9 mouse cellular contexts compared by ENCODE assay signal in the genomic region with DNA sequence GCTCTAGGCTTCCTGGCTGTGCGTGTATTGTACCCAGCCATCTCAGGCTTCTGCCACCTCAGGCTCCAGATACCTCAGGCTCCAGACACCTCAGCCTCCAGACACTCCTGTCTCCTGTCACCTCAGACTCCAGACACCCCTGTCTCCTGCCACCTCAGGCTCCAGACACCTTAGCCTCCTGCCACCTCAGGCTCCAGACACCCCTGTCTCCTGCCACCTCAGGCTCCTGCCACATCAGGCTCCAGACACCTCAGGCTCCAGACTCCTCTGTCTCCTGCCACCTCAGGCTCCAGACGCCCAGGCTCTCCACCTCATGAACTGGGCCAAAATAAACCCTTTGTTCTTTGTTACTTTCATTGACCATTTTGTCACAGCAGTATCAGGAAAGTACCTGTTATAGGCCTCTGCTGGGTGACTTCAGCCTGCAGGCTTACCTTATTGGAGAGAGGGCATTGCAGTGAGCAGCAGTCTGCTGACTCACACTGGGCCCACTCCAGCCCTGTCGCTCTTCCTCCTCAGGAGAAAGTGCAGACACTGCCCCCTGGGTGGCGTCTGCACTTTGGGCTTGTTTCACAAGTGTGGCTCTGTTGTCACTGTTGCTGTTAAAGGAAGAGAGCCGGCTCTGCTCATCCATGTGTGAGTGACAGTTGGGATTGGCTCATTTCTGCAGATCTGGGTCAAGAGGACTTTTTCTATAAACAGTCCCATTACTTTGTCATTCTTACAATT.
DNase-seq lines count a peak whose midpoint lies in the region; ATAC-seq and TF ChIP-seq lines count a peak whose summit lies in the region.
"Had no signal": no experiment of that assay in that cellular context is flagged by ENCODE, and none has a peak within 500 bp of the region (broad histone marks: within the 10 kb centered on the region; RNA-seq: fewer than 3 reads in every experiment).

No protein-coding gene starts in this region.

- peak; percentile 73 for DNase-seq in 3T3-L1 (ENCODE audit: low read depth, low spot score)
- DNase-seq in G1E (ENCODE audit: low spot score): peak; percentile 34
- no peak for DNase-seq in forebrain, embryonic 14.5 days (ENCODE audit: low spot score)
- peak; percentile 52 for DNase-seq in lung, postnatal 14 days
- DNase-seq in urinary bladder, postnatal 10 days (ENCODE audit: low spot score): no peak
- no peak for DNase-seq in testis, postnatal 10 days (ENCODE audit: low spot score)
- DNase-seq in urinary bladder, postnatal 25 days (ENCODE audit: low spot score): no peak

- no peak overlapping the region for H3K27ac ChIP-seq in forebrain, embryonic 14.5 days (ENCODE audit: low read depth, low read length)
- H3K27ac ChIP-seq in kidney, embryonic 15.5 days: peak overlapping the region; percentile 88

- H3K4me1 ChIP-seq in G1E (ENCODE audit: insufficient read depth, low read depth, low read length): peaks cover 23% of the 10 kb centered on the region
- peaks cover 5% of the 10 kb centered on the region; the same call in 1 of the 2 replicates for H3K4me1 ChIP-seq in forebrain, embryonic 14.5 days (ENCODE audit: control insufficient read depth, insufficient read depth, low read length)
- H3K4me1 ChIP-seq in kidney, embryonic 15.5 days: peaks cover 52% of the 10 kb centered on the region

- no peaks in the 10 kb centered on the region for H3K9me3 ChIP-seq in G1E (replicated peaks)
- H3K9me3 ChIP-seq in forebrain, embryonic 14.5 days (replicated peaks; ENCODE audit: control insufficient read depth, low read length): no peaks in the 10 kb centered on the region
- H3K9me3 ChIP-seq in kidney, embryonic 15.5 days (replicated peaks): no peaks in the 10 kb centered on the region

- H3K9ac ChIP-seq in forebrain, embryonic 14.5 days (ENCODE audit: low read length): no peak overlapping the region
- H3K9ac ChIP-seq in kidney, embryonic 15.5 days: no peak overlapping the region

- no peak overlapping the region for H3K4me3 ChIP-seq in G1E (ENCODE audit: low read depth, low read length)
- no peak overlapping the region for H3K4me3 ChIP-seq in forebrain, embryonic 14.5 days (ENCODE audit: low read depth, low read length)
- no peak overlapping the region for H3K4me3 ChIP-seq in kidney, embryonic 15.5 days (replicated peaks)
- H3K4me3 ChIP-seq: erythroblast, embryonic 14.5 days had no signal

- no peaks in the 10 kb centered on the region for H3K27me3 ChIP-seq in G1E (ENCODE audit: insufficient read depth, low read length)
- no peaks in the 10 kb centered on the region for H3K27me3 ChIP-seq in forebrain, embryonic 14.5 days (replicated peaks; ENCODE audit: control insufficient read depth, insufficient read depth, low read length)
- H3K27me3 ChIP-seq in kidney, embryonic 15.5 days: no peaks in the 10 kb centered on the region

- H3K4me2 ChIP-seq in forebrain, embryonic 14.5 days (ENCODE audit: low read length): no peak overlapping the region
- no peak overlapping the region for H3K4me2 ChIP-seq in kidney, embryonic 15.5 days

- peak; percentile 83 for ATAC-seq in G1E (ENCODE audit: extremely low read depth, insufficient number of reproducible peaks, low FRiP score, poor library complexity, severe bottlenecking)
- 0 out of 2 replicates have a peak, but pooled peaks have one; percentile 14 for ATAC-seq in forebrain, embryonic 14.5 days
- peak; percentile 66; the same call in 1 of the 2 replicates for ATAC-seq in kidney, embryonic 15.5 days (replicated peaks; ENCODE audit: low FRiP score)

- TF ChIP-seq CTCF in G1E (IDR thresholded peaks at IDR 0.05; ENCODE audit: low read depth, low read length): no peak

- 49% methylated on average over 5 of the region's 5 CpGs for WGBS in forebrain, embryonic 14.5 days
- WGBS in kidney, embryonic 15.5 days: 62% methylated on average over 5 of the region's 5 CpGs

- peaks cover 48% of the 10 kb centered on the region for H3K36me3 ChIP-seq in G1E (replicated peaks)
- 0 out of 2 replicates have a peak, but pooled peaks cover 2% of the 10 kb centered on the region for H3K36me3 ChIP-seq in forebrain, embryonic 14.5 days (ENCODE audit: control insufficient read depth, insufficient read depth, low read length)
- peaks cover 35% of the 10 kb centered on the region for H3K36me3 ChIP-seq in kidney, embryonic 15.5 days

Comparison
In these comparisons a context has a peak if more than half of its experiments do, and no peak if none do; other contexts are left out.
1. DNase-seq: peak in 3T3-L1 (single experiment), G1E (single experiment) and lung, postnatal 14 days (single experiment); none in forebrain, embryonic 14.5 days (single experiment), urinary bladder, postnatal 10 days (single experiment), testis, postnatal 10 days (single experiment) and urinary bladder, postnatal 25 days (single experiment).
2. ATAC-seq: peak in every context shown above with its lines; median percentile 83 in G1E; 66 in kidney, embryonic 15.5 days; 14 in forebrain, embryonic 14.5 days.